Mouse (Mus musculus) midbrain, embryonic 14.5 days (tissue): ENCODE data around the gene Vcpkmt. TPM values are rescaled to one million over a fixed set of nuclear protein-coding genes. Genes with fewer than 3 reads are reported as not detected.
"Not testable (repeated sequence)": the region's sequence is repeated elsewhere in the genome, so short reads cannot be mapped to it uniquely, and the experiment has no call there.

ENCODE experiments used
- ATAC-seq: fragments of 200-750 bp; cut with Nextera tagmentation; 2 replicates; pipeline ENCODE4 v1.8.0; 2017; ENCODE audit warnings: moderate number of reproducible peaks, moderate library complexity; ENCODE audit not compliant: low FRiP score, low TSS enrichment
- DNase-seq: peaks from one replicate; pipeline ENCODE4 v3.0.0-alpha.2; 2015
- H3K27ac ChIP-seq: fragments of 300-500 bp; sonication (generic); replicated peaks from 2 replicates; pipeline ENCODE4 v1.5.1; 2014; ENCODE audit warnings: mild to moderate bottlenecking, low read depth, low read length, moderate library complexity
- H3K27me3 ChIP-seq: fragments of 300-500 bp; sonication (generic); 2 replicates; pipeline ENCODE4 v1.6.1; 2014; ENCODE audit warnings: low read length, control low read depth, mixed read lengths; ENCODE audit not compliant: control insufficient read depth, insufficient read depth
- H3K36me3 ChIP-seq: fragments of 300-500 bp; sonication (generic); 2 replicates; pipeline ENCODE4 v1.6.1; 2014; ENCODE audit warnings: low read length, control low read depth; ENCODE audit not compliant: control insufficient read depth, insufficient read depth
- H3K4me1 ChIP-seq: fragments of 300-500 bp; sonication (generic); 2 replicates; pipeline ENCODE4 v1.6.1; 2014; ENCODE audit warnings: mild to moderate bottlenecking, antibody characterized with exemption, low read length, control low read depth; ENCODE audit not compliant: control insufficient read depth, insufficient read depth
- H3K4me2 ChIP-seq: fragments of 300-500 bp; sonication (generic); 2 replicates; pipeline ENCODE4 v1.6.1; 2014; ENCODE audit warnings: mild to moderate bottlenecking, low read length, moderate library complexity
- H3K4me3 ChIP-seq: fragments of 300-500 bp; sonication (generic); replicated peaks from 2 replicates; pipeline ENCODE4 v1.5.1; 2014; ENCODE audit warnings: low read depth, low read length
- H3K9ac ChIP-seq: fragments of 300-500 bp; sonication (generic); replicated peaks from 2 replicates; pipeline ENCODE4 v1.6.1; 2014; ENCODE audit warnings: mild to moderate bottlenecking, low read length, moderate library complexity
- H3K9me3 ChIP-seq: fragments of 300-500 bp; sonication (generic); 2 replicates; pipeline ENCODE4 v1.6.1; 2016; ENCODE audit warnings: low read length, control low read depth, mixed read lengths; ENCODE audit not compliant: control insufficient read depth
- WGBS: fragments of 180-500 bp; shearing (Covaris S2); extraction: QIAGEN DNeasy Blood & Tissue Kit; methylation state at CpG from one replicate; pipeline ENCODE4 v1.1.7; 2014; 5-methylcytosine and 5-hydroxymethylcytosine counted together
- polyA plus RNA-seq: library from polyadenylated mRNA; unstranded; fragments of >200 nt; fragmentation: Nextera tagmentation; extraction: Ambion mirVana; gene quantifications from 2 replicates; pipeline ENCODE4 v1.2.1, GENCODE M21; 2014

Vcpkmt gene
- polyA plus RNA-seq, 1 experiment from 2014 or later: 19.8 TPM

DNA sequence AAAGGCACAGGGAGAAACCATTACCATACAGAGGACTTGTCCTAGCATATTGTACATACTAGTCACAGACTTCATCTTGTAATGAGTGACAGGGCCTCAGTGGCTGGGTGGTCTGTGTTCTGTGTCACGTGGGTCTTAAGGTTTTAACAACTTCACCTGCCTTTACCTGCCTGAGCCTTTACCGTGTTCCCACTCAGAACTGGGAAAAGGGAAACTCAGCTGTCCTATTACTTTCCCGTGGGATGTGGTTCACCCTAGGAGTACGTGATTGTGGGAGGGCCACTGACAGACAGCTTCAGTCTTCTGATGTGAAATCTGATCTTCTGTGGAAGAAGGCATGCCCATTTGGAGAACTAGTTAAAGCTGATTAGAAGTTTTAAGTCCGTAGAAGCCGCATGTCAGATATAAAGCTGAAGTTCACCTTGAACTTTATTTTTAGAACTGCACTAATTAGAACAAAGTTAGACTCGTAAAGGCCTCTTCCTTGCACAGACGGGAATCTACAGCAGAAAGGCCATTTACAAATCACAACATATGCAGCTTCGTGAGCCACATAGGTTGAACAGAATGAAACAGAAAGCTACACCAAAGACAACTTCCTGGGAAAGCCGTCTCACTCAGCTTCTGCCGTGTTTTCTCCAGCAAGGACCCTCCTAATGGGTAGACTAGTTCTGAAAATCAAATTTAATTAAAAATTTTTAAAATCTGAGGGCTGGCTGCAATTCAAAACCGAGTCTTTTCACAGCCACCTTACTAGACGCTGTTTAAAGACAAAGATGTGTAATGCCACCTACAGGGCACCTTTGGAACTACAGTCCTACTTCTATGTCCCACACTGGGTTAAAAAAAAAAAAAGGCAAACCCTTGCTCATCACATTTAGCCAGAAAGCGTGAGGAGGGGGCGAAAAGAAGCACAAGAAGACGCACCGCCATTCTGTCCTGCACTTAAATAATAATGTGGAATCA lies 8.6 kb downstream of the Vcpkmt start:
- Histone ChIP-seq H3K9me3 (no peaks in the 10 kb centered on the region), H3K4me2 (peak overlapping the region; percentile 42), H3K27ac (no peak overlapping the region), H3K4me3 (0 out of 2 replicates have a peak overlapping the region, but pooled peaks have one; percentile 7), H3K9ac (0 out of 2 replicates have a peak overlapping the region, but pooled peaks have one; percentile 13), H3K36me3 (peaks cover 27% of the 10 kb centered on the region), H3K27me3 (no peaks in the 10 kb centered on the region), H3K4me1 (no peaks in the 10 kb centered on the region)
- ATAC-seq (no peak), DNase-seq (peak; percentile 94)
- WGBS: 28% methylated on average over 17 of the region's 17 CpGs

GRCm38 (mm10) chr12:69573271-69573670 lies 9.6 kb downstream of the Vcpkmt start:
- Histone ChIP-seq H3K4me1 (no peaks in the 10 kb centered on the region), H3K27me3 (no peaks in the 10 kb centered on the region), H3K4me2 (no peak overlapping the region), H3K9ac (no peak overlapping the region), H3K9me3 (no peaks in the 10 kb centered on the region), H3K27ac (no peak overlapping the region), H3K4me3 (no peak overlapping the region), H3K36me3 (peaks cover 22% of the 10 kb centered on the region)
- 93% methylated on average over 8 of the region's 8 CpGs for WGBS
- DNase-seq (no peak), ATAC-seq (no peak)

- no peaks in the 10 kb centered on the region for H3K9me3 ChIP-seq
- no peak overlapping the region for H3K9ac ChIP-seq
- no peaks in the 10 kb centered on the region for H3K36me3 ChIP-seq
- no peak overlapping the region for H3K4me3 ChIP-seq
- no peaks in the 10 kb centered on the region for H3K4me1 ChIP-seq
- H3K4me2 ChIP-seq: no peak overlapping the region
- H3K27me3 ChIP-seq: no peaks in the 10 kb centered on the region
- H3K27ac ChIP-seq: no peak overlapping the region
- 90% methylated on average over 3 of the region's 3 CpGs for WGBS
- ATAC-seq (no peak), DNase-seq (no peak)
Observed at GRCm38 (mm10) chr12:69569926-69570325, 12.9 kb downstream of the Vcpkmt start.

DNA sequence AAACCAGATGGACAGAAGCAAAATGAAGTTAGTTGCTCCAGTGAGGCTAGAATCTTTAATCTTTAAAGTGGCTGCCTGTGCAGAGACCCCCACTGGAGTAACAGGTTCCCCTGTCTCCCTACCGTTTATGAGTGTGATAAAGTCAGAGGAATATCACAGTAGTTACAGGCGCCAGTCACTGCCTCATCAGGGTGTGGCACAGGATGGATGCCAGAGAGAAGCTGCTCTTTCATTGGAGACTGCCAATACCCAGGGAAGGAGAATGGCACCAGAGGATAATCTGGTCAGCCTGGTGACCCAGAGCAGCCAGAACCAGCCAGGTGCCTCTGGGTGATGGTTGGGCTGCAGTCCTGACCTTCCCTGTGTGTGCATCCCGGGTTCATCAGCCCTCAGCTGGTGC lies 14.6 kb downstream of the Vcpkmt start:
- Histone ChIP-seq H3K36me3 (no peaks in the 10 kb centered on the region), H3K27ac (no peak overlapping the region), H3K27me3 (no peaks in the 10 kb centered on the region), H3K4me3 (no peak overlapping the region), H3K9ac (no peak overlapping the region), H3K4me2 (no peak overlapping the region), H3K4me1 (no peaks in the 10 kb centered on the region), H3K9me3 (no peaks in the 10 kb centered on the region)
- ATAC-seq: no peak
- no peak for DNase-seq
- 91% methylated on average over 3 of the region's 3 CpGs for WGBS

DNA sequence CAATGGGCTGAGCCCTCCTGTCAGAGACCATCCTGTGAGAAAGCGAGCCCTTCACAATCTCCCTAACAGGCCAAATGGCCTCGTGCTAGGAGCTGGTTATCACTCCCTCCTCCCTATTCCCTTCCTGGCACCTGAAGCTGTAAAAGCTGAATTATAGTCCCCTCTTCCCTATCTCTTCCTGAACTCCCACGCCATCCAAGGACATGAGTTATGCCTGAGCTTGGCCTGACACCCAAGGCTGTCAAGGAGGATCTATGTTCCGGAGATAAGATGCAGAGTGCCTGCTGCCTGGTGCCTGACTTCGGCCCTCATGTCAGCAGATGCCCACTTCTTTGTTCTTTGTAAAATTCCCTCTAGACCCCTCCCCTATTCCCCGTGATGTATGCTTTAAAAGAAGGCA lies 21.8 kb downstream of the Vcpkmt start:
- not testable (repeated sequence) for H3K36me3 ChIP-seq, H3K4me2 ChIP-seq, H3K9me3 ChIP-seq, H3K27me3 ChIP-seq, H3K9ac ChIP-seq, H3K4me1 ChIP-seq, H3K4me3 ChIP-seq, DNase-seq, H3K27ac ChIP-seq, ATAC-seq
- WGBS: 82% methylated on average over 5 of the region's 6 CpGs

GRCm38 (mm10) chr12:69556221-69556861 lies 26.5 kb downstream of the Vcpkmt start:
- Histone ChIP-seq H3K4me2 (no peak overlapping the region), H3K9me3 (no peaks in the 10 kb centered on the region), H3K4me3 (no peak overlapping the region), H3K9ac (no peak overlapping the region), H3K27me3 (no peaks in the 10 kb centered on the region), H3K27ac (no peak overlapping the region), H3K4me1 (no peaks in the 10 kb centered on the region), H3K36me3 (no peaks in the 10 kb centered on the region)
- ATAC-seq: no peak
- DNase-seq: peak; percentile 23
- WGBS: 40% methylated on average over 6 of the region's 6 CpGs

- 82% methylated on average over 13 of the region's 13 CpGs for WGBS
Observed at GRCm38 (mm10) chr12:69545456-69546178, 37.2 kb downstream of the Vcpkmt start.

DNA sequence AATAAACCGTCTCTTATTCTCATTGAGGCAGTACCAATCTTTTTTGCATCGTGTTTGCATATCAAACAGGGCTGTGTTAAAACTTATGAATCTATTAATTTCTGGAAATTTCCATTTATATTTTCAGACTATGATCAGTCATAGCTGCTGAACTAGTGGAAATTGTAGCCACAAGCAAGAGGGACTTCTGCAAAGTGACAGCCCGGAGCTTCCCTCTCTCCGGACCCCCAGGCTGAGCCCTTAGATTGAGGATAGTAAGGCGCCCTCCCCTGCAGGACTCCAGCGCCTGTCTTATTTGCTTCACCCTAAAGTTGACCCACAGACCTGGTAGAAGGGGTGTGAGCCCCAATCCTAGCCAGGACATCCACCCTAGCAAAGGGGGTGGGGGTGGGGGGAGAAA lies 37.8 kb downstream of the Vcpkmt start:
- ATAC-seq: no peak
- H3K4me1 ChIP-seq: no peaks in the 10 kb centered on the region
- no peak overlapping the region for H3K9ac ChIP-seq
- no peak overlapping the region for H3K4me2 ChIP-seq
- no peak overlapping the region for H3K4me3 ChIP-seq
- H3K27ac ChIP-seq: no peak overlapping the region
- no peaks in the 10 kb centered on the region for H3K36me3 ChIP-seq
- no peaks in the 10 kb centered on the region for H3K9me3 ChIP-seq
- H3K27me3 ChIP-seq: no peaks in the 10 kb centered on the region
- 83% methylated on average over 6 of the region's 6 CpGs for WGBS
- DNase-seq: no peak

More at GRCm38 (mm10) chr12:69545456-69546178, 37.2 kb downstream of the Vcpkmt start:
- no peaks in the 10 kb centered on the region for H3K4me1 ChIP-seq
- no peaks in the 10 kb centered on the region for H3K9me3 ChIP-seq
- no peak overlapping the region for H3K4me3 ChIP-seq
- no peaks in the 10 kb centered on the region for H3K36me3 ChIP-seq
- no peak overlapping the region for H3K4me2 ChIP-seq
- no peak overlapping the region for H3K27ac ChIP-seq
- DNase-seq (no peak), ATAC-seq (no peak)
- no peak overlapping the region for H3K9ac ChIP-seq
- no peaks in the 10 kb centered on the region for H3K27me3 ChIP-seq
